Mouse (Mus musculus): Measurements from ENCODE around the gene Wwc1. TPM values are rescaled to one million over a fixed set of nuclear protein-coding genes. Genes with fewer than 3 reads are reported as not detected.

Wwc1 gene
- polyA plus RNA-seq, 1 experiment from 2014 or later = 1.2 TPM

GRCm38 (mm10) chr11:35950011-35950410 lies 30.3 kb downstream of the Wwc1 start:
- Histone ChIP-seq H3K27ac (no peak overlapping the region), H3K9ac (no peak overlapping the region), H3K4me2 (no peak overlapping the region), H3K27me3 (no peaks in the 10 kb centered on the region), H3K4me3 (no peak overlapping the region), H3K9me3 (replicated peaks) (no peaks in the 10 kb centered on the region), H3K36me3 (no peaks in the 10 kb centered on the region), H3K4me1 (replicated peaks) (peaks cover 13% of the 10 kb centered on the region; the same call in 1 of the 2 replicates)
- 57% methylated on average over 3 of the region's 3 CpGs for WGBS
- ATAC-seq (replicated peaks; ENCODE audit: insufficient number of reproducible peaks, insufficient read depth, low FRiP score, low read depth) = no peak

GRCm38 (mm10) chr11:35948457-35948881 lies 31.9 kb downstream of the Wwc1 start:
- no peak overlapping the region for H3K4me2 ChIP-seq
- H3K27me3 ChIP-seq = no peaks in the 10 kb centered on the region
- 27% methylated on average over 6 of the region's 6 CpGs for WGBS
- peaks cover 13% of the 10 kb centered on the region; the same call in 1 of the 2 replicates for H3K4me1 ChIP-seq (replicated peaks)
- no peak overlapping the region for H3K27ac ChIP-seq
- ATAC-seq (replicated peaks; ENCODE audit: insufficient number of reproducible peaks, insufficient read depth, low FRiP score, low read depth) = 0 out of 2 replicates have a peak, but pooled peaks have one; percentile 15
- H3K9me3 ChIP-seq (replicated peaks) = no peaks in the 10 kb centered on the region
- H3K36me3 ChIP-seq = no peaks in the 10 kb centered on the region
- no peak overlapping the region for H3K4me3 ChIP-seq
- H3K9ac ChIP-seq = no peak overlapping the region

GRCm38 (mm10) chr11:35947944-35948343 lies 32.4 kb downstream of the Wwc1 start:
- no peak overlapping the region for H3K9ac ChIP-seq
- no peak overlapping the region for H3K4me3 ChIP-seq
- no peak for ATAC-seq (replicated peaks; ENCODE audit: insufficient number of reproducible peaks, insufficient read depth, low FRiP score, low read depth)
- H3K27ac ChIP-seq = no peak overlapping the region
- H3K27me3 ChIP-seq = no peaks in the 10 kb centered on the region
- 68% methylated on average over 9 of the region's 9 CpGs for WGBS
- no peaks in the 10 kb centered on the region for H3K36me3 ChIP-seq
- no peak overlapping the region for H3K4me2 ChIP-seq
- H3K9me3 ChIP-seq (replicated peaks) = no peaks in the 10 kb centered on the region
- peaks cover 13% of the 10 kb centered on the region; the same call in 1 of the 2 replicates for H3K4me1 ChIP-seq (replicated peaks)

GRCm38 (mm10) chr11:35945187-35945586 lies 35.1 kb downstream of the Wwc1 start:
- WGBS = 55% methylated on average over 6 of the region's 6 CpGs
- no peak overlapping the region for H3K9ac ChIP-seq
- ATAC-seq (replicated peaks; ENCODE audit: insufficient number of reproducible peaks, insufficient read depth, low FRiP score, low read depth) = no peak
- H3K36me3 ChIP-seq = no peaks in the 10 kb centered on the region
- H3K4me3 ChIP-seq = no peak overlapping the region
- peaks cover 11% of the 10 kb centered on the region; the same call in 1 of the 2 replicates for H3K4me1 ChIP-seq (replicated peaks)
- H3K4me2 ChIP-seq = no peak overlapping the region
- no peaks in the 10 kb centered on the region for H3K9me3 ChIP-seq (replicated peaks)
- H3K27ac ChIP-seq = no peak overlapping the region
- H3K27me3 ChIP-seq = no peaks in the 10 kb centered on the region

GRCm38 (mm10) chr11:35941641-35942040 lies 38.7 kb downstream of the Wwc1 start:
- Histone ChIP-seq H3K9me3 (replicated peaks) (no peaks in the 10 kb centered on the region), H3K36me3 (no peaks in the 10 kb centered on the region), H3K4me3 (no peak overlapping the region), H3K27ac (no peak overlapping the region), H3K4me2 (no peak overlapping the region), H3K4me1 (replicated peaks) (no peaks in the 10 kb centered on the region), H3K27me3 (no peaks in the 10 kb centered on the region), H3K9ac (no peak overlapping the region)
- WGBS = 53% methylated on average over 3 of the region's 3 CpGs
- ATAC-seq (replicated peaks; ENCODE audit: insufficient number of reproducible peaks, insufficient read depth, low FRiP score, low read depth) = no peak; the same call in 1 of the 2 replicates

GRCm38 (mm10) chr11:35941064-35941463 lies 39.3 kb downstream of the Wwc1 start:
- ATAC-seq (replicated peaks; ENCODE audit: insufficient number of reproducible peaks, insufficient read depth, low FRiP score, low read depth) = no peak
- H3K27me3 ChIP-seq = no peaks in the 10 kb centered on the region
- H3K27ac ChIP-seq = no peak overlapping the region
- H3K9me3 ChIP-seq (replicated peaks) = no peaks in the 10 kb centered on the region
- no peak overlapping the region for H3K4me3 ChIP-seq
- no peaks in the 10 kb centered on the region for H3K36me3 ChIP-seq
- no peak overlapping the region for H3K4me2 ChIP-seq
- 63% methylated on average over 5 of the region's 5 CpGs for WGBS
- no peak overlapping the region for H3K9ac ChIP-seq
- H3K4me1 ChIP-seq (replicated peaks) = no peaks in the 10 kb centered on the region

- Histone ChIP-seq H3K4me1 (replicated peaks) (peaks cover under 1% of the 10 kb centered on the region; the same call in 1 of the 2 replicates), H3K9me3 (replicated peaks) (no peaks in the 10 kb centered on the region), H3K4me2 (no peak overlapping the region), H3K4me3 (no peak overlapping the region), H3K27ac (no peak overlapping the region), H3K27me3 (no peaks in the 10 kb centered on the region), H3K36me3 (no peaks in the 10 kb centered on the region), H3K9ac (no peak overlapping the region)
- 67% methylated on average over 6 of the region's 6 CpGs for WGBS
- no peak for ATAC-seq (replicated peaks; ENCODE audit: insufficient number of reproducible peaks, insufficient read depth, low FRiP score, low read depth)
These were observed 41.4 kb downstream of the Wwc1 start for GRCm38 (mm10) chr11:35938790-35939385.

- no peak overlapping the region for H3K9ac ChIP-seq
- peaks cover 4% of the 10 kb centered on the region; the same call in 1 of the 2 replicates for H3K4me1 ChIP-seq (replicated peaks)
- H3K4me3 ChIP-seq = no peak overlapping the region
- H3K27ac ChIP-seq = no peak overlapping the region
- ATAC-seq (replicated peaks; ENCODE audit: insufficient number of reproducible peaks, insufficient read depth, low FRiP score, low read depth) = no peak
- H3K9me3 ChIP-seq (replicated peaks) = no peaks in the 10 kb centered on the region
- H3K27me3 ChIP-seq = no peaks in the 10 kb centered on the region
- H3K36me3 ChIP-seq = no peaks in the 10 kb centered on the region
- 65% methylated on average over 3 of the region's 3 CpGs for WGBS
- no peak overlapping the region for H3K4me2 ChIP-seq
These were observed 44.7 kb downstream of the Wwc1 start for GRCm38 (mm10) chr11:35935645-35936044.

- no peak for ATAC-seq (replicated peaks; ENCODE audit: insufficient number of reproducible peaks, insufficient read depth, low FRiP score, low read depth)
- WGBS = 97% methylated on average over 1 of the region's 1 CpGs
- Histone ChIP-seq H3K4me2 (no peak overlapping the region), H3K4me1 (replicated peaks) (peaks cover 4% of the 10 kb centered on the region; the same call in 1 of the 2 replicates), H3K27ac (no peak overlapping the region), H3K9ac (no peak overlapping the region), H3K36me3 (no peaks in the 10 kb centered on the region), H3K4me3 (no peak overlapping the region), H3K9me3 (replicated peaks) (no peaks in the 10 kb centered on the region), H3K27me3 (no peaks in the 10 kb centered on the region)
These were observed 45.2 kb downstream of the Wwc1 start for GRCm38 (mm10) chr11:35935133-35935532.

- 32% methylated on average over 14 of the region's 14 CpGs for WGBS
- no peak overlapping the region for H3K27ac ChIP-seq
- no peaks in the 10 kb centered on the region for H3K36me3 ChIP-seq
- H3K4me2 ChIP-seq = no peak overlapping the region
- no peak for ATAC-seq (replicated peaks; ENCODE audit: insufficient number of reproducible peaks, insufficient read depth, low FRiP score, low read depth)
- no peak overlapping the region for H3K9ac ChIP-seq
- no peak overlapping the region for H3K4me3 ChIP-seq
- H3K9me3 ChIP-seq (replicated peaks) = no peaks in the 10 kb centered on the region
- H3K4me1 ChIP-seq (replicated peaks) = peaks cover 4% of the 10 kb centered on the region; the same call in 1 of the 2 replicates
- H3K27me3 ChIP-seq = no peaks in the 10 kb centered on the region
These were observed 46.8 kb downstream of the Wwc1 start for GRCm38 (mm10) chr11:35933402-35934085.

GRCm38 (mm10) chr11:35932121-35932885 lies 48.0 kb downstream of the Wwc1 start:
- no peak for ATAC-seq (replicated peaks; ENCODE audit: insufficient number of reproducible peaks, insufficient read depth, low FRiP score, low read depth)
- 77% methylated on average over 14 of the region's 14 CpGs for WGBS
- H3K4me3 ChIP-seq = no peak overlapping the region
- H3K9ac ChIP-seq = no peak overlapping the region
- H3K36me3 ChIP-seq = no peaks in the 10 kb centered on the region
- H3K27me3 ChIP-seq = no peaks in the 10 kb centered on the region
- no peaks in the 10 kb centered on the region for H3K9me3 ChIP-seq (replicated peaks)
- no peak overlapping the region for H3K27ac ChIP-seq
- H3K4me2 ChIP-seq = no peak overlapping the region
- peaks cover 4% of the 10 kb centered on the region; the same call in 1 of the 2 replicates for H3K4me1 ChIP-seq (replicated peaks)
